Mouse (Mus musculus) megakaryocyte, embryonic 14.5 days (primary cell): ENCODE data around the gene Plekhs1.

Experiments used
- FLI1 ChIP-seq: IDR thresholded peaks from 2 replicates; pipeline ENCODE4 v1.6.1; 2012; ENCODE audit warnings: low read length, inconsistent platforms, mixed read lengths
- GATA1 ChIP-seq: IDR thresholded peaks from 3 replicates; pipeline ENCODE4 v1.6.1; 2012; ENCODE audit warnings: mixed read lengths, low read length, inconsistent platforms, borderline replicate concordance

DNA sequence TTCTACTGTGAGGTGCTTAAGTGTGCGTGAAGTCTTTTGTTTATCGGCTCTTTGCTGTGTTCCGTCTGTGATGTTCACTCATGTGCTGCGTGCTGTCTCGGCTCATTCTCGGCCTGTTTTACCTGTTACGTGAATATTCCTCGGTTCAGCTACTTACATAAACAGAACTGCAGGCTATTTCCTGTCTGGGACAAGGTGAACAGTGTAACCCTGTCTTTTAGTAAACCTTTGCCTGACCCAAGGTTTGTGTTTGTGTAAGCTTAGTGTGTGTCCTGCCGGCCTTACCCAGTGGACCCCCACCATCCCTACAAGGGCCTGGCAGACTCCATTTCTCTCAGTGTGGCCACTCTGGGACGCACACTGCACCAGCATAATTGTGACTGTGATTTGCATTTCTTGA, 28.7 kb upstream of the Plekhs1 start:
- TF ChIP-seq GATA1 = no peak
- TF ChIP-seq FLI1 = no peak
